ENCODE assay signal across 1 mouse cellular context in genomic region chr8:70659604-70660272, GRCm38 (mm10).
TF ChIP-seq lines count a peak whose summit lies in the region.

No protein-coding gene starts in this region.

TF ChIP-seq in MEL, 35 proteins besides CTCF, POLR2A, EP300 and RAD21 (continued from another document):
- no peak for TF ChIP-seq POLR2AphosphoS5 (IDR thresholded peaks at IDR 0.05; ENCODE audit: borderline replicate concordance, low read depth, low read length)
- TF ChIP-seq ZKSCAN1 (IDR thresholded peaks at IDR 0.05; ENCODE audit: low read depth, low read length) = no peak
- TF ChIP-seq E2F4 (IDR thresholded peaks at IDR 0.05; ENCODE audit: borderline replicate concordance, low read depth, low read length) = no peak
- no peak for TF ChIP-seq MEF2A (IDR thresholded peaks at IDR 0.05; ENCODE audit: extremely low read depth, insufficient replicate concordance, low read depth, low read length, poor library complexity, severe bottlenecking)
- peak; percentile 14; the same call in 1 of the 2 replicates for TF ChIP-seq TBP (IDR thresholded peaks at IDR 0.05; ENCODE audit: low read depth, low read length)
- no peak for TF ChIP-seq POLR2AphosphoS2 (IDR thresholded peaks at IDR 0.05; ENCODE audit: low read length)
- TF ChIP-seq ZC3H11A (IDR thresholded peaks at IDR 0.05; ENCODE audit: low read depth, low read length) = no peak
- no peak for TF ChIP-seq GABPA (IDR thresholded peaks at IDR 0.05; ENCODE audit: low read depth, low read length)
- no peak for TF ChIP-seq USF2 (IDR thresholded peaks at IDR 0.05; ENCODE audit: borderline replicate concordance in 1 of 2, insufficient read depth in 1 of 2, low read depth in 1 of 2, low read length in 2 of 2)
- peak; percentile 84; the same call in 1 of the 2 replicates for TF ChIP-seq ETS1 (IDR thresholded peaks at IDR 0.05; ENCODE audit: low read depth, low read length)
- TF ChIP-seq ELF1 (IDR thresholded peaks at IDR 0.05; ENCODE audit: low read depth, low read length) = no peak
- no peak for TF ChIP-seq CHD2 (IDR thresholded peaks at IDR 0.05; ENCODE audit: low read length)
- no peak for TF ChIP-seq MYB (IDR thresholded peaks at IDR 0.05; ENCODE audit: low read depth, low read length)
- TF ChIP-seq NRF1 (IDR thresholded peaks at IDR 0.05; ENCODE audit: insufficient read depth, low read depth, low read length, poor library complexity, severe bottlenecking) = peak; percentile 77
- no peak for TF ChIP-seq RCOR1 (IDR thresholded peaks at IDR 0.05; ENCODE audit: low read depth, low read length)
- peak; percentile 49 for TF ChIP-seq MXI1 (IDR thresholded peaks at IDR 0.05; ENCODE audit: low read depth, low read length)
- TF ChIP-seq JUND (IDR thresholded peaks at IDR 0.05; ENCODE audit: low read depth, low read length) = no peak
- TF ChIP-seq TAL1 (IDR thresholded peaks at IDR 0.05; ENCODE audit: low read length) = no peak
- no peak for TF ChIP-seq MAX (IDR thresholded peaks at IDR 0.05; ENCODE audit: low read length)
- peak; percentile 45; the same call in 1 of the 2 replicates for TF ChIP-seq ZMIZ1 (IDR thresholded peaks at IDR 0.05; ENCODE audit: low read depth, low read length)
- no peak for TF ChIP-seq USF1 (IDR thresholded peaks at IDR 0.05; ENCODE audit: low read depth, low read length)
- no peak for TF ChIP-seq CHD1 (IDR thresholded peaks at IDR 0.05; ENCODE audit: low read depth, low read length)
- no peak for TF ChIP-seq TCF12 (IDR thresholded peaks at IDR 0.05; ENCODE audit: low read depth, low read length)
- TF ChIP-seq SMC3 (IDR thresholded peaks at IDR 0.05; ENCODE audit: low read depth, low read length) = no peak
- TF ChIP-seq BHLHE40 (IDR thresholded peaks at IDR 0.05; ENCODE audit: borderline replicate concordance, low read depth, low read length) = no peak
- TF ChIP-seq UBTF (IDR thresholded peaks at IDR 0.05; ENCODE audit: borderline replicate concordance, insufficient read depth, low read depth, low read length) = no peak
- TF ChIP-seq SIN3A (IDR thresholded peaks at IDR 0.05; ENCODE audit: low read length) = peak; percentile 68
- peak; percentile 56 for TF ChIP-seq NELFE (IDR thresholded peaks at IDR 0.05; ENCODE audit: low read depth, low read length)
